Mouse (Mus musculus) neural tube, embryonic 15.5 days (tissue): ENCODE measurements around the gene Adam6b. TPM values are rescaled to one million over a fixed set of nuclear protein-coding genes. Genes with fewer than 3 reads are reported as not detected.
"Not testable (repeated sequence)": the region's sequence is repeated elsewhere in the genome, so short reads cannot be mapped to it uniquely, and the experiment has no call there.

Experiments used
- ATAC-seq: fragments of 200-750 bp; cut with Nextera tagmentation; 2 replicates; pipeline ENCODE4 v1.8.0; 2017; ENCODE audit warnings: mild to moderate bottlenecking, moderate TSS enrichment, moderate library complexity; ENCODE audit not compliant: low FRiP score
- H3K27ac ChIP-seq: fragments of 300-500 bp; sonication (generic); replicated peaks from 2 replicates; pipeline ENCODE4 v1.5.1; 2015; ENCODE audit warnings: mild to moderate bottlenecking, inconsistent platforms
- H3K27me3 ChIP-seq: fragments of 300-500 bp; sonication (generic); replicated peaks from 2 replicates; pipeline ENCODE4 v1.6.1; 2015; ENCODE audit warnings: inconsistent platforms
- H3K36me3 ChIP-seq: fragments of 300-500 bp; sonication (generic); 2 replicates; pipeline ENCODE4 v1.6.1; 2015; ENCODE audit warnings: inconsistent platforms
- H3K4me1 ChIP-seq: fragments of 300-500 bp; sonication (generic); 2 replicates; pipeline ENCODE4 v1.6.1; 2015; ENCODE audit warnings: inconsistent platforms
- H3K4me2 ChIP-seq: fragments of 300-500 bp; sonication (generic); 2 replicates; pipeline ENCODE4 v1.6.1; 2015; ENCODE audit warnings: inconsistent platforms, mild to moderate bottlenecking, moderate library complexity
- H3K4me3 ChIP-seq: fragments of 300-500 bp; sonication (generic); replicated peaks from 2 replicates; pipeline ENCODE4 v1.5.1; 2015; ENCODE audit warnings: mild to moderate bottlenecking, inconsistent platforms
- H3K9ac ChIP-seq: fragments of 300-500 bp; sonication (generic); replicated peaks from 2 replicates; pipeline ENCODE4 v1.6.1; 2015; ENCODE audit warnings: mild to moderate bottlenecking, inconsistent platforms
- H3K9me3 ChIP-seq: fragments of 300-500 bp; sonication (generic); replicated peaks from 2 replicates; pipeline ENCODE4 v1.6.1; 2016; ENCODE audit warnings: inconsistent platforms
- WGBS: fragments of 180-500 bp; shearing (Covaris S2); methylation state at CpG from one replicate; pipeline ENCODE4 v1.1.7; 2015; ENCODE audit warnings: mixed read lengths; 5-methylcytosine and 5-hydroxymethylcytosine counted together
- polyA plus RNA-seq: library from polyadenylated mRNA; unstranded; fragments of >200 nt; fragmentation: Nextera tagmentation; extraction: Ambion mirVana; gene quantifications from 2 replicates; pipeline ENCODE4 v1.2.1, GENCODE M21; 2015

The Adam6b gene
- polyA plus RNA-seq, result not detected in 2 replicates

DNA sequence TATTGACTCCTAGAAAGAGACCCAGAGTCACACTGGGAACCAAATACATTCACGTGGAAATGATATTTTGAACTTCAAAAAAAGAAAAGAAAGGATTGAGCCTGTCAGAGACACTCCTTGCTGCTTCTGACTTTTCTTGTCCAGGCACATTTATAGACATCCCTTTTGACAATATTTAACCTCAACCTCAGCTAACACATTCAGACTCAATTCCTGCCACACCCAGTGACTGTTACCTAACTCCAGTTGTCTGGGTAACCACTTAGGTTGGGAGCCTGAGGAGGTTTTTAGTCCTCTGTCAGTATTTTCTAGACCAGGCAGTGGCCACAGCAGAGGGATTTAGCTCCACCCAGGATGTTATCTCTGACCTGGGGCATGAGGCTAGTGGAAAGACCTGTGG lies at the start of gene Adam6b:
Adam6b (plus strand) TSS at position 301 of the 400 bp plus-strand sequence.
- not testable (repeated sequence) for H3K27ac ChIP-seq, H3K4me1 ChIP-seq, H3K9ac ChIP-seq, H3K36me3 ChIP-seq, H3K4me3 ChIP-seq, H3K4me2 ChIP-seq, H3K27me3 ChIP-seq, H3K9me3 ChIP-seq, ATAC-seq
- WGBS, result 86% methylated on average over 1 of the region's 1 CpGs

DNA sequence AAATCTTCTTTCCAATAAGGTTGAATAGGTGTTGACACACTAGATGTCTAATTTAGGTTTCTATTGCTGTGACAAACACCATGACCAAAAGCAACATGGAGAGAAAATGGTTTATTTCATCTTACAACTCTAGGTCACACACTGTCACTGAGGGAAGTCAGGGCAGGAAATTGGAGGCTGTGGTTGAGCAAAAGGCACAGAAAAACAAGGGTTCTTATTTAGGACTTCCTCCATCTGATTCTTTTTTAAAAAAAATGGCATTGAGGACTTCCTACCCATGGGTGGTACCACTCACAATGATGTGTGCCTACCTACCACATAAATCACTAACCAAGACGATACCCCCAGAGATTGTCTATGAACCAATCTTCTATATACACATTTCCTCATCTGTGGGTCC lies 43.2 kb upstream of the Adam6b start:
- WGBS, result 87% methylated on average over 1 of the region's 1 CpGs
- ATAC-seq, result no peak

DNA sequence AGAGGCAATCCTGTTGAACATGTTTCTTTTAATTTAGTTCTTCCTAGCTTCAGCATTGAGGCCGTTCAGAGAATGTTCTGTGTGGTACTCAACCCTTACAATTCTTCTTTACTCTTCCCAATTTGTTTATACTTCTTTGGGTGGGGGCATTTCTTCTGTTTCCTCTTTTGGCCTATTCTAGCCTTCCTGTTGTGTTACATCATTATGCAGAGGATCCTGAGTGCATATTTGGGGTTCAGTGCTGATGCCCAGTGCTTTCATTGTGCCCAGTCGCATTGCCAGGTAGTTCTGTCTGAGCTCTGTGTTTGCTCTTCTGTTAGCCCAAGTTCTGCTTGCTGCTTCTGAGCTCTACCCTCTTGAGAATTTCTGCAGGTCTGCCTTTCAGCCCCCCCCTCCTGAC lies 13.1 kb upstream of the Adam6b start:
- H3K9me3 ChIP-seq, result no peaks in the 10 kb centered on the region; the same call in 1 of the 2 replicates
- H3K27ac ChIP-seq, result no peak overlapping the region
- H3K4me3 ChIP-seq, result no peak overlapping the region
- no peak overlapping the region for H3K4me2 ChIP-seq
- ATAC-seq, result no peak
- H3K9ac ChIP-seq, result no peak overlapping the region
- WGBS, result 88% methylated on average over 2 of the region's 2 CpGs
- H3K36me3 ChIP-seq, result no peaks in the 10 kb centered on the region
- no peaks in the 10 kb centered on the region for H3K27me3 ChIP-seq
- H3K4me1 ChIP-seq, result no peaks in the 10 kb centered on the region

More for the DNA sequence above, 43.2 kb upstream of the Adam6b start:
- H3K9ac ChIP-seq, result no peak overlapping the region
- no peaks in the 10 kb centered on the region for H3K9me3 ChIP-seq
- H3K4me3 ChIP-seq, result no peak overlapping the region
- H3K27ac ChIP-seq, result no peak overlapping the region
- H3K4me1 ChIP-seq, result no peaks in the 10 kb centered on the region
- H3K36me3 ChIP-seq, result no peaks in the 10 kb centered on the region
- H3K27me3 ChIP-seq, result no peaks in the 10 kb centered on the region
- no peak overlapping the region for H3K4me2 ChIP-seq

DNA sequence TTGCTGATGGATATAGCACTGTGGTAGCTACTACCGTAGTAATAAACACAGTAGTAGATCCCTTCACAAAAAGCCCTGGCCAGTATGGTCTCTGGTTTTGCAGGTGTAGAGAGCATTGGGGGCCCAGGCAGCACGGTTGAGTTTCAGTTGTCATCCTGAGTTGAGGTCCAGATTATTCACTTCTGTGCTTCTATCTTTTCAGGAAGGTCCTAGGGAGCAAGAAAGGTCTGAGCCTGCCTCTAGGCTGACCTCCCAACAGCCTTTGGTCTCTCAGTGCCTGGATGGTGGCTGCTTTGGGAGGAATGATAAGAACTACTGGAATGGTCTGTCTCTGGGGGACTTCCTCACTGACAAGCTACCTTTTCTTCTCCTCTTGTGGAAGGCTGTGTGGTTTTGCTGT lies 7.2 kb upstream of the Adam6b start:
- WGBS, result 80% methylated on average over 2 of the region's 2 CpGs
- H3K9me3 ChIP-seq, result no peaks in the 10 kb centered on the region; the same call in 1 of the 2 replicates
- no peaks in the 10 kb centered on the region for H3K36me3 ChIP-seq
- H3K4me1 ChIP-seq, result no peaks in the 10 kb centered on the region
- H3K27me3 ChIP-seq, result no peaks in the 10 kb centered on the region
- ATAC-seq, result no peak
- no peak overlapping the region for H3K4me3 ChIP-seq
- H3K9ac ChIP-seq, result no peak overlapping the region
- H3K4me2 ChIP-seq, result no peak overlapping the region
- no peak overlapping the region for H3K27ac ChIP-seq

DNA sequence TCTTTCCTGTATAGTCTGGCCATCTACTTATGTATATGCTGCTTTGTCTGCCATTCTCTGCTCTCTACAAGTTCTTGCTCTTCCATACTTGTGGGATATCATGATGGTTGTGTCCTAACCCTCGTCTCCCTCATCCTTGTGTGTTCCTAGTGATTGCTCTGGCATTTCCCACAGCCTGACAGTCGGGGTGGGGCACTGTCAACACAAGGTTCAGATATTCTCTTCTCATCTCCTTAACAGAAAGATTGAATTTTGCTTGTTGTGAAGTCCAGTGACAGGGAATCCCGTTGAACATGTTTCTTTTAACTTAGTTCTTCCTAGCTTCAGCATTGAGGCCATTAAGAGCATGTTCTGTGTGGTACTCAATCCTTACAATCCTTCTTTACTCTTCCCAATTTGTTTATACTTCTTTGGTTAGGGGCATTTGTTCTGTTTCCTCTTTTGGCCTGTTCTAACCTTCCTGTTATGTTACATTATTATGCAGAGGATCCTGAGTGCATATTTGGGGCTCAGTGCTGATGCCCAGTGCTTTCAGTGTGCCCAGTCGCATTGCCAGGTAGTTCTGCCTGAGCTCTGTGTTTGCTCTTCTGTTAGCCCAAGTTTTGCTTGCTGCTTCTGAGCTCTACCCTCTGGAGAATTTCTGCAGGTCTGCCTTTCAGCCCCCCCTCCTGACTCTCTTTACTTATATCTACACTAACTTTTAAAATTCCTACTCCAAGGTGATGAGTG lies 6.5 kb upstream of the Adam6b start:
- no peak overlapping the region for H3K4me2 ChIP-seq

DNA sequence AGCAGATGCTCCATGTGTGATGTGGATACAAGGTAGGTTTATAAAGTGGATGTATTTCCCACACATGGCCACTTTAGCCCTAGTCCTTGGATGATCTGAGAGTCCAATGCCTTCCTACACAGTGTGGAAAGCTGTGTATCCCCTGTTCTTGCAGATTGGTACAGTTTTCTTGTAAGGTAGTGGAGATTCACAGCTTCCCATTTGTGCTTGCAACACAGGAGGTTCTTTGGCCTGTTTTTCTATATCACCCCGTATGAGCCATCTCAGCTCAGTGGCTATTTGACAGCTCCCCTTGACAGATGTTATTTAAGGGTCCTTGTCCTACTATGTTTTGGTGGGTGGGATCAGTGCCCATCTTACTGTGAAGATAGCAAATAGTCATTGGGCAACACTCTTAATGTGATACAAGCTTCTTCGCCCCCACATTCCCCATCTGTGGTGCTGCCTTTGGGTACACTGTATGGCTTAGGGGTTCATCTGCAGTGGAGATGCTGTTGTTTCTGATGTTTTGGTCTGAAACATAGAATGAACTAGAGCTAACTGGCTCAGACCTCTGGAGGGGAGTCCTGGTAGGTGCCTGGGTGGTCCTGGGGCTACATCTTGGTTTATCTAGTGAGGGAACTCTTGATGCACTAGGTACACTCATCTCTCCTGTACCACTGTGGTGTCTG lies 5.7 kb upstream of the Adam6b start:
- Histone ChIP-seq H3K36me3 (no peaks in the 10 kb centered on the region), H3K4me1 (no peaks in the 10 kb centered on the region), H3K27me3 (no peaks in the 10 kb centered on the region), H3K4me2 (no peak overlapping the region), H3K9ac (no peak overlapping the region), H3K27ac (no peak overlapping the region), H3K9me3 (no peaks in the 10 kb centered on the region; the same call in 1 of the 2 replicates), H3K4me3 (no peak overlapping the region)
- ATAC-seq, result no peak
- WGBS, result 97% methylated on average over 2 of the region's 2 CpGs

More for the DNA sequence above, 6.5 kb upstream of the Adam6b start:
- WGBS, result 61% methylated on average over 4 of the region's 4 CpGs
- Histone ChIP-seq H3K36me3 (no peaks in the 10 kb centered on the region), H3K27me3 (no peaks in the 10 kb centered on the region), H3K9ac (no peak overlapping the region), H3K9me3 (no peaks in the 10 kb centered on the region; the same call in 1 of the 2 replicates), H3K4me1 (no peaks in the 10 kb centered on the region), H3K4me3 (no peak overlapping the region), H3K27ac (no peak overlapping the region)
- ATAC-seq, result no peak

DNA sequence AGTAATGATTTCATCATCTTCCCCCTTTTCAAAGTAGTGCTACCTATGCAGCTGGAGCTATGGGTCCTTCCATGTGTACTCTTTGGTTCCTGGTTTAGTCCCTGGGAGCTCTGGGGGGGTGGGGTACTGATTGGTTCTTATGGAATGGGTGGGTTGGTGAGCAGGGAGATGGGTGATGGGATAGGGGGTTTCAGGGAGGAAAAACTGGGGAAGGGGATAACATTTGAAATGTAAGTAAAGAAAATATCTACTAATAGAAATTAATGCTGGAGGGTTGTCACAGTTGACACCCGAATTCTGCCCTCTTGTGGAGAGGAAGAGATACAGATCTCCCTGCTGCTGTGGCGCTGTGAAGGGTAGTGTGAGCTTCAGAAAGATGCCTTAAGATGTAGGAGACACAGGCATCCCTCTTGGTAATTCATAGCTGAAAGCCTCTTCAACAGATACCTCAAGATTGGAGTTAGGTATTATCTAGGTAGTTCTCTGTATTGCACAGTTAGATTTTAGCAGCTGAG lies 4.3 kb upstream of the Adam6b start:
- Histone ChIP-seq H3K9ac (no peak overlapping the region), H3K4me2 (no peak overlapping the region), H3K4me1 (no peaks in the 10 kb centered on the region), H3K27me3 (no peaks in the 10 kb centered on the region), H3K4me3 (no peak overlapping the region), H3K27ac (no peak overlapping the region), H3K36me3 (no peaks in the 10 kb centered on the region), H3K9me3 (no peaks in the 10 kb centered on the region; the same call in 1 of the 2 replicates)
- 41% methylated on average over 2 of the region's 2 CpGs for WGBS
- ATAC-seq, result no peak

DNA sequence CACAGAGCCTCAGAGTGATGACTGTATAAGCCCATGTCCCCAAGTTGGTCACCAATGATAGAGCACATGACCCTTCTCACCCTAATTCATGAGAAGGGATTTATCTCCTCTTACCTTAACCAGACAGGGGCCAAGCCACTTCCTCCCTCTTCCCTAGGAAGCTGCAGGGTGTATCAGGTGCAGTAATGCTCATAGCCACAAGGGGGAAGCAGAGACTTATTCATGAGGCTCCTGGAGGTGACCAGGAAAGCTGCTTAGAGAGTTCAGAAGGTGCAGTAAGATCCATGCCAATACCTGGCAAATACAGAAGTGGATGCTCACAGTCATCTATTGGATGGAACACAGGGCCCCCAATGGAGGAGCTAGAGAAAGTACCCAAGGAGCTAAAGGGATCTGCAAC lies 1.6 kb upstream of the Adam6b start:
- not testable (repeated sequence) for ATAC-seq, H3K27ac ChIP-seq, H3K4me2 ChIP-seq, H3K4me3 ChIP-seq, H3K27me3 ChIP-seq, H3K36me3 ChIP-seq, H3K4me1 ChIP-seq, H3K9ac ChIP-seq, H3K9me3 ChIP-seq

DNA sequence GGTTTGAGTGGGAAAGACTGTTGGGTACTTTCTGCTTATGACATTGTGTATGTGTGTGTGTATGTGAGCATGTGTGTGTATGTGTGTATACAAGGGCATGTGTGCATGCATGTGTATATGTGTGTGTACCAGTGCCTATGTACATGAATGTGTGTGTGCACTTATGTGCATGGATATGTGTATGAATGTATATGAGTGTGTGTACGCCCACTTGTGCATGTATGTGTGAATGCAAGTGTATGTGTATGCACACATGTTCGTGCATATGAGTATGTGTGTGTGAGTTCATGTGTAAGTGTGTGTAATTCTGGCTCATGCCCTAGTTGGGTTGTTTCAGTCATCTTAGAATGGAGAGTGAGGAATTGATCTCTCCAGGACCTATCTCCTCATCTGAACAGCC lies 36.6 kb downstream of the Adam6b start:
- Histone ChIP-seq H3K27me3 (no peaks in the 10 kb centered on the region), H3K4me2 (no peak overlapping the region), H3K36me3 (no peaks in the 10 kb centered on the region), H3K9me3 (0 out of 2 replicates have a peak, but pooled peaks cover 3% of the 10 kb centered on the region), H3K4me1 (no peaks in the 10 kb centered on the region), H3K9ac (no peak overlapping the region), H3K27ac (no peak overlapping the region), H3K4me3 (no peak overlapping the region)
- no peak for ATAC-seq
- 81% methylated on average over 2 of the region's 2 CpGs for WGBS

Other genes starting within 250 kb of the Adam6b start
- not detected in 2 replicates for gene Adam6a, start 54.4 kb downstream of the Adam6b start, polyA plus RNA-seq